Mouse (Mus musculus): ENCODE measurements around the gene Treh. TPM values are rescaled to one million over a fixed set of nuclear protein-coding genes. Genes with fewer than 3 reads are reported as not detected.

The Treh gene
- total and polyA plus RNA-seq, 3 experiments: not detected

DNA sequence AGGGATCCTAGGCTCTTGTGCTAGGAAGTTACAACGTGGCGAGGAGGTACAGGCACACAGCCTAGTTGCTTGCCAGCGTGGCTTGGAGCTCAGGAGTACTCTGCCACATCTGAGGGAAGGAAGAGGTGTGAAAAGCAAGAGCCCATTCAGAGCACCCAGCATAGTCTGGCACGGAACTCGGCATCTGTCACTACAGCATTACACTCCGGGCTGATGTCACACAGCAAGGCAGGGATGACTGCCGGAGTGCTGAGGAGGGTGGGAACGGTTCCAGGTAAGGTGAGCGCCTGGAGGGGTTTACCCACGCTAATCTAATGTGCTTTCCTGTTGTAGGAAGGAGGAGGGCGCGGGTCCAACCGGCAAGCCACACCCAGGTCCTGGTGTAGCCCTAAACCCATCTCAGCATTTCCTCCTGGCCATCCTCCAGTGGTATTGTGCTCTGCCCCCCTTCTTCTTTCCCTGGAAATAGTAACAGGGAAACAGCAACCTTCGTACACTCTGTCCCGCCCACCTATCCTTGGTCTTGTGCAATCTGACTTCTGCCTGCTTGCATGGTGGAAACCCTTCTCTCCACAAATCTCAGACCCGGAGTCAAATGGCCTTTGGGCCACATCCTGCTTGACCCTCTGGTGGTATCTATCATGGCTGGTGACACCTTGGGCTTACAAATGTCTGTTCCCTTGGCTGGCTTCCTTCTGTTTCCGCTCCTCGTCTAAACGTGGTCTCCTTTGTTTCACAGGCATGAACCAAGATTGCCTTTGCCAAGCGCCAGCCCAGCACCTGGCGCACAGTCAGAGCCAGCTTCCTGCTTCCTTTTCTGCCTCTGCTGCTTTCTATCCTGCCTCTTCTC is 18.9 kb downstream of the Treh start:
- Histone ChIP-seq H3K4me3 (ENCODE audit: low read depth, low read length) (no peak overlapping the region), H3K9me3 (replicated peaks) (no peaks in the 10 kb centered on the region), H3K27me3 (ENCODE audit: insufficient read depth, low read length) (peaks cover 44% of the 10 kb centered on the region), H3K36me3 (replicated peaks) (no peaks in the 10 kb centered on the region), H3K4me1 (ENCODE audit: insufficient read depth, low read depth, low read length) (peaks cover 2% of the 10 kb centered on the region; the same call in 1 of the 2 replicates)
- no peak for TF ChIP-seq CTCF (IDR thresholded peaks at IDR 0.05; ENCODE audit: low read depth, low read length)
- TF ChIP-seq GATA1 (IDR thresholded peaks at IDR 0.05; ENCODE audit: borderline replicate concordance, low read length): no peak
- no peak for TF ChIP-seq POLR2AphosphoS5 (IDR thresholded peaks at IDR 0.05; ENCODE audit: insufficient replicate concordance, low read depth, low read length)
- TF ChIP-seq TAL1 (conservative IDR thresholded peaks at IDR 0.05; ENCODE audit: low read depth, low read length): no peak
- no peak for TF ChIP-seq GATA2 (IDR thresholded peaks at IDR 0.05; ENCODE audit: borderline replicate concordance, low read depth, low read length)
- DNase-seq (ENCODE audit: low spot score) (no peak), ATAC-seq (ENCODE audit: extremely low read depth, insufficient number of reproducible peaks, low FRiP score, poor library complexity, severe bottlenecking) (no peak)

GRCm38 (mm10) chr9:44693071-44693470 is 20.0 kb downstream of the Treh start:
- Histone ChIP-seq H3K36me3 (replicated peaks) (peaks cover 4% of the 10 kb centered on the region), H3K9me3 (replicated peaks) (no peaks in the 10 kb centered on the region), H3K27me3 (ENCODE audit: insufficient read depth, low read length) (peaks cover 45% of the 10 kb centered on the region), H3K4me1 (ENCODE audit: insufficient read depth, low read depth, low read length) (peaks cover 2% of the 10 kb centered on the region; the same call in 1 of the 2 replicates), H3K4me3 (ENCODE audit: low read depth, low read length) (no peak overlapping the region)
- no peak for ATAC-seq (ENCODE audit: extremely low read depth, insufficient number of reproducible peaks, low FRiP score, poor library complexity, severe bottlenecking)
- TF ChIP-seq POLR2AphosphoS5 (IDR thresholded peaks at IDR 0.05; ENCODE audit: insufficient replicate concordance, low read depth, low read length) (no peak), GATA1 (IDR thresholded peaks at IDR 0.05; ENCODE audit: borderline replicate concordance, low read length) (no peak), TAL1 (conservative IDR thresholded peaks at IDR 0.05; ENCODE audit: low read depth, low read length) (no peak), CTCF (IDR thresholded peaks at IDR 0.05; ENCODE audit: low read depth, low read length) (no peak), GATA2 (IDR thresholded peaks at IDR 0.05; ENCODE audit: borderline replicate concordance, low read depth, low read length) (no peak)
- DNase-seq (ENCODE audit: low spot score): no peak

DNA sequence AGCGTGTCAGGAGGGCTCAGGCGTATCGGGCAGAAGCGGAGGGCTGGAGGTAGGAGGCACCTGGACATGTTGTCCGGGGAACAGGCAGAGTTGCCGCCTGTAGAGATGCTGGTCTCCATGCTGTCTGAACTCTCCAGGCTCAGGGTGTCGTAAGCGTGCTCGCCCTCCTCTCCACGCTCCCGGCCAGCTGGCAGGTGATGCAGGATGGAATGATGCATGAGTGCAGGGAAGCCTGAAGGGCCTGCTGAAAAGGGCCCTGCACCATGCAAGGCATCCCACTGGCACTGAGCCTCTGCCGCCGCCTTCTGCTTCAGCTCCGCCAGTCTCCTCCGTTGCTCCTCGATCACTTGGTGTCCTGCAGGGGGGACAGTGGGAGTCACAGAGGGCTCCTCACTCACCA is 24.8 kb downstream of the Treh start:
- DNase-seq (ENCODE audit: low spot score) (no peak), ATAC-seq (ENCODE audit: extremely low read depth, insufficient number of reproducible peaks, low FRiP score, poor library complexity, severe bottlenecking) (no peak)
- H3K4me1 ChIP-seq (ENCODE audit: insufficient read depth, low read depth, low read length): no peaks in the 10 kb centered on the region
- peaks cover 4% of the 10 kb centered on the region for H3K36me3 ChIP-seq (replicated peaks)
- TF ChIP-seq POLR2AphosphoS5 (IDR thresholded peaks at IDR 0.05; ENCODE audit: insufficient replicate concordance, low read depth, low read length): no peak
- TF ChIP-seq GATA1 (IDR thresholded peaks at IDR 0.05; ENCODE audit: borderline replicate concordance, low read length): no peak
- TF ChIP-seq TAL1 (conservative IDR thresholded peaks at IDR 0.05; ENCODE audit: low read depth, low read length): no peak
- no peak for TF ChIP-seq GATA2 (IDR thresholded peaks at IDR 0.05; ENCODE audit: borderline replicate concordance, low read depth, low read length)
- no peak for TF ChIP-seq CTCF (IDR thresholded peaks at IDR 0.05; ENCODE audit: low read depth, low read length)
- H3K27me3 ChIP-seq (ENCODE audit: insufficient read depth, low read length): peaks cover 62% of the 10 kb centered on the region
- no peak overlapping the region for H3K4me3 ChIP-seq (ENCODE audit: low read depth, low read length)
- H3K9me3 ChIP-seq (replicated peaks): no peaks in the 10 kb centered on the region

- peaks cover 64% of the 10 kb centered on the region for H3K27me3 ChIP-seq (ENCODE audit: insufficient read depth, low read length)
- ATAC-seq (ENCODE audit: extremely low read depth, insufficient number of reproducible peaks, low FRiP score, poor library complexity, severe bottlenecking) (no peak), DNase-seq (ENCODE audit: low spot score) (no peak)
- H3K4me1 ChIP-seq (ENCODE audit: insufficient read depth, low read depth, low read length): no peaks in the 10 kb centered on the region
- no peaks in the 10 kb centered on the region for H3K9me3 ChIP-seq (replicated peaks)
- TF ChIP-seq CTCF (IDR thresholded peaks at IDR 0.05; ENCODE audit: low read depth, low read length) (no peak), GATA1 (IDR thresholded peaks at IDR 0.05; ENCODE audit: borderline replicate concordance, low read length) (no peak), GATA2 (IDR thresholded peaks at IDR 0.05; ENCODE audit: borderline replicate concordance, low read depth, low read length) (no peak), POLR2AphosphoS5 (IDR thresholded peaks at IDR 0.05; ENCODE audit: insufficient replicate concordance, low read depth, low read length) (no peak), TAL1 (conservative IDR thresholded peaks at IDR 0.05; ENCODE audit: low read depth, low read length) (no peak)
- H3K36me3 ChIP-seq (replicated peaks): peaks cover 4% of the 10 kb centered on the region
- no peak overlapping the region for H3K4me3 ChIP-seq (ENCODE audit: low read depth, low read length)
These were observed 26.2 kb downstream of the Treh start for GRCm38 (mm10) chr9:44699196-44699595.

- no peak for ATAC-seq (ENCODE audit: extremely low read depth, insufficient number of reproducible peaks, low FRiP score, poor library complexity, severe bottlenecking)
These were observed 26.7 kb downstream of the Treh start for GRCm38 (mm10) chr9:44699730-44700129.

GRCm38 (mm10) chr9:44707749-44708428 is 34.9 kb downstream of the Treh start:
- Histone ChIP-seq H3K36me3 (replicated peaks) (no peaks in the 10 kb centered on the region), H3K9me3 (replicated peaks) (no peaks in the 10 kb centered on the region), H3K4me3 (ENCODE audit: low read depth, low read length) (peak overlapping the region; percentile 21; the same call in 1 of the 2 replicates), H3K27me3 (ENCODE audit: insufficient read depth, low read length) (peaks cover 76% of the 10 kb centered on the region), H3K4me1 (ENCODE audit: insufficient read depth, low read depth, low read length) (peaks cover 12% of the 10 kb centered on the region; the same call in 1 of the 2 replicates)
- no peak for TF ChIP-seq TAL1 (conservative IDR thresholded peaks at IDR 0.05; ENCODE audit: low read depth, low read length)
- no peak for TF ChIP-seq GATA2 (IDR thresholded peaks at IDR 0.05; ENCODE audit: borderline replicate concordance, low read depth, low read length)
- TF ChIP-seq POLR2AphosphoS5 (IDR thresholded peaks at IDR 0.05; ENCODE audit: insufficient replicate concordance, low read depth, low read length): no peak
- no peak for TF ChIP-seq GATA1 (IDR thresholded peaks at IDR 0.05; ENCODE audit: borderline replicate concordance, low read length)
- no peak for TF ChIP-seq CTCF (IDR thresholded peaks at IDR 0.05; ENCODE audit: low read depth, low read length)
- ATAC-seq (ENCODE audit: extremely low read depth, insufficient number of reproducible peaks, low FRiP score, poor library complexity, severe bottlenecking) (no peak), DNase-seq (ENCODE audit: low spot score) (no peak)

More at GRCm38 (mm10) chr9:44699730-44700129, 26.7 kb downstream of the Treh start:
- Histone ChIP-seq H3K9me3 (replicated peaks) (no peaks in the 10 kb centered on the region), H3K4me3 (ENCODE audit: low read depth, low read length) (no peak overlapping the region), H3K4me1 (ENCODE audit: insufficient read depth, low read depth, low read length) (no peaks in the 10 kb centered on the region), H3K36me3 (replicated peaks) (peaks cover 4% of the 10 kb centered on the region), H3K27me3 (ENCODE audit: insufficient read depth, low read length) (peaks cover 65% of the 10 kb centered on the region)
- TF ChIP-seq GATA1 (IDR thresholded peaks at IDR 0.05; ENCODE audit: borderline replicate concordance, low read length): no peak
- TF ChIP-seq TAL1 (conservative IDR thresholded peaks at IDR 0.05; ENCODE audit: low read depth, low read length): no peak
- no peak for TF ChIP-seq CTCF (IDR thresholded peaks at IDR 0.05; ENCODE audit: low read depth, low read length)
- DNase-seq (ENCODE audit: low spot score): no peak

Data from G1E (cell line).